Mouse (Mus musculus) cortical plate, adult 2 months (tissue): ENCODE results near the gene Slc29a4.

Source experiments
- CTCF ChIP-seq: fragments of 200-500 bp; IDR thresholded peaks from 2 replicates; pipeline ENCODE4 v1.5.1; 2011; ENCODE audit warnings: mild to moderate bottlenecking, control low read depth, low read length; ENCODE audit not compliant: insufficient read depth; ENCODE audit errors: extremely low read depth
- POLR2A ChIP-seq: fragments of 200-500 bp; IDR thresholded peaks from 2 replicates; pipeline ENCODE4 v1.6.1; 2011; ENCODE audit warnings: mild to moderate bottlenecking, low read length, control low read depth; ENCODE audit not compliant: insufficient read depth; ENCODE audit errors: extremely low read depth

DNA sequence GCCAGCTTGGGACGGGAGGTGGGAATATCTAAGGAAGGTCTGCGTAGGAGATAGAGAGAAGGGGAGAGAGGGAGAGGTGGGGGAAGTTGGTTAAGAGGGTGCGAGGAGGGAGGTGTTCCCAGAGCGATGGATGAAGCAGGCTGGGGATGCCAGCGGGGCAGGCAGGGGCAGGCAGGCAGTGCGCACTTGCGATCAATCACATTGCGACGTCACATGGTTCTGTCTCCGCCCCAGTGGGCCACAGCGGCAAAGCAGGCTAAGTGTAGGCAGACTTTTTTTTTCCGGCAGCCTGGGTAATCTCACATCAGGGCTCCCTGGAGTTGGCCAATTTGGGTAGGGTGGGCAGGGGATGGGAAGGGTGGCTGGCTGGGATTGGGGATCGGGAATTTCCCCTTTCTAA, 59.9 kb downstream of the Slc29a4 start:
- TF ChIP-seq CTCF (no peak), POLR2A (no peak)
